Mouse (Mus musculus): ENCODE measurements around the gene Mybl2. TPM values are rescaled to one million over a fixed set of nuclear protein-coding genes. Genes with fewer than 3 reads are reported as not detected.
"Not testable (repeated sequence)": the region's sequence is repeated elsewhere in the genome, so short reads cannot be mapped to it uniquely, and the experiment has no call there.

Gene Mybl2
- polyA plus RNA-seq, 1 experiment from 2014 or later, result 57.5 TPM

DNA sequence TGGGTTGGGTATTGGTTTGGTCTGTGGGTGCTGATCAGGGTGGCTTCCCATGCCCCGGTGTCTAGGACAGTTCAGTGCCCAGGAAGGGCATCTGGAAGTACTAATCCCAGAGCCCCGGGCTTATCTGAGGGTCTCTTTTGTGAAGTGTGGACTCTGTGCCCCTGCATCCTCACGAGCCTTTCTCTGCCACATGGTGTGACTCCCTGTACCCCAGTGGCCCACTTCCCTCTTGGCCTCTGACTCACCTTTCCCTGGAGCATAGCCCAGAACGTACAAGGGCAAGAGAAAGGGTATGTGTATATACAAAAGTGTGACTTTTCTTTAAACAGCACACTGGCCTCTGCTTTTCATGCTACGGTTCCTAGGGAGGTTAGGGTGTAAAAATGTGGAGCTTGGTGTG is 1.2 kb downstream of the Mybl2 start:
- Histone ChIP-seq H3K4me1 (peaks cover 41% of the 10 kb centered on the region), H3K36me3 (peaks cover 16% of the 10 kb centered on the region), H3K9me3 (replicated peaks) (no peaks in the 10 kb centered on the region), H3K27ac (replicated peaks) (peak overlapping the region; percentile 91), H3K4me3 (peak overlapping the region; percentile 84), H3K27me3 (ENCODE audit: low read depth, poor library complexity, severe bottlenecking) (no peaks in the 10 kb centered on the region)
- WGBS, result 36% methylated on average over 5 of the region's 5 CpGs
- DNase-seq (ENCODE audit: low spot score), result peak; percentile 25

DNA sequence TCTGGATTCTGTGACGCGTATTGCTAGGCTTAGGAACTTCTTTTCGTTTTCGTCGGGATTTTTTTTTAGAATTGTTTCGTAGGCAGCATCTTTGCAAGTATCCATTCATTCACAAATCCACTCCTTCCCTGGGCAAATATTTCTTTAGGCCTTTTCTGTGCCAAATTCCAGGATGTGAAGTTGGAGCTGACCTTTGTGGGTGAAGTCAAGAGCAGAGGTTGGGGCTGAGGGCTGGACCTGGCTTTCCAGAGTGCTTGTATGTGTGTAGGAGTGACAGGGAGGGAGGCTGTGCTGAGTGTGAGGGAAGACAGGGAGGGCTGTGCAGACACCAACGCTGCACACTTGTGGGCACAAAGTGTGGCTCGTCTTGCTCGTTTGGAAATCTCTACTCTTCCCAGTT is 2.1 kb downstream of the Mybl2 start:
- 87% methylated on average over 9 of the region's 9 CpGs for WGBS
- Histone ChIP-seq H3K9me3 (replicated peaks) (no peaks in the 10 kb centered on the region), H3K4me1 (peaks cover 41% of the 10 kb centered on the region), H3K36me3 (peaks cover 25% of the 10 kb centered on the region), H3K27me3 (ENCODE audit: low read depth, poor library complexity, severe bottlenecking) (no peaks in the 10 kb centered on the region), H3K4me3 (0 out of 2 replicates have a peak overlapping the region, but pooled peaks have one; percentile 84), H3K27ac (replicated peaks) (no peak overlapping the region)
- DNase-seq (ENCODE audit: low spot score), result no peak

DNA sequence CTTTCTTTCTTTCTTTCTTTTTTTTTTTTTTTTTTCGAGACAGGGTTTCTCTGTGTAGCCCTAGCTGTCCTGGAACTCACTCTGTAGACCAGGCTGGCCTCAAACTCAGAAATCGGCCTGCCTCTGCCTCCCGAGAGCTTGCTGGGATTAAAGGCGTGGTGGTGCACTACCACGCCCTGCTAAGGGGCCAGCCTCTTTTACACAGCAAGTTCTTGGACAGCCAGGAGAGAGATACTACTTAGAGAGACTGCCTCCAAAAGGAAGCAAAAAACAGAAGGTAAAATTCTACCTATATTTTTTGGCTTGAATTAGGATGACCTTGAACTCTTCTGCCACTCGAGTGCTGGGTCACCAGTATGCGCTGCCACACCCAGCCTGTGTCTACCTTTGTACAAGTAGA is 4.5 kb downstream of the Mybl2 start:
- Histone ChIP-seq H3K36me3 (peaks cover 49% of the 10 kb centered on the region), H3K4me1 (peaks cover 35% of the 10 kb centered on the region)
- 91% methylated on average over 7 of the region's 7 CpGs for WGBS
- H3K27me3 ChIP-seq (ENCODE audit: low read depth, poor library complexity, severe bottlenecking); H3K9me3 ChIP-seq (replicated peaks); DNase-seq (ENCODE audit: low spot score); H3K4me3 ChIP-seq; H3K27ac ChIP-seq (replicated peaks): not testable (repeated sequence)

DNA sequence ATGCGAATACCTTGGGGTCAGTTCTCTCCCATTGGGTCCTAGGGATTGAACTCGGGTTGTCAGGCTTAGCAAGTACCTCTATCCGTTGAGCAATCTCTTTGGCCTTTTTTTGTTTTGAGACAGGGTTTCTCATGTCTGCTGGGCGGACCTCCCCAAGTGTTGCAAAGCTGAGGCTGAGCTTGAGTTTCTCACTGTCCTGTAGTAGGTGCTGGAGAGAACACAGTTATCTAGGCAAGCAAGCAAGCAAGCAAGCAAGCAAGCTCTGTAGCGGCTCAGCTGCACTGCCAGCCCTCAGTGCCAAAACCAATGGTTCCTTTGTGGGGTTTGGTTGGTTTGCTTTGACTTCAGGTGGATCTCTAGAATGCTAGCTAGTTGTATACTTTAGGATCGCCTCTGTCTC is 6.1 kb downstream of the Mybl2 start:
- H3K9me3 ChIP-seq (replicated peaks), result no peaks in the 10 kb centered on the region
- no peak overlapping the region for H3K4me3 ChIP-seq
- no peaks in the 10 kb centered on the region for H3K27me3 ChIP-seq (ENCODE audit: low read depth, poor library complexity, severe bottlenecking)
- WGBS, result 83% methylated on average over 6 of the region's 6 CpGs
- no peak for DNase-seq (ENCODE audit: low spot score)
- no peak overlapping the region for H3K27ac ChIP-seq (replicated peaks)
- peaks cover 65% of the 10 kb centered on the region for H3K36me3 ChIP-seq
- peaks cover 19% of the 10 kb centered on the region for H3K4me1 ChIP-seq

DNA sequence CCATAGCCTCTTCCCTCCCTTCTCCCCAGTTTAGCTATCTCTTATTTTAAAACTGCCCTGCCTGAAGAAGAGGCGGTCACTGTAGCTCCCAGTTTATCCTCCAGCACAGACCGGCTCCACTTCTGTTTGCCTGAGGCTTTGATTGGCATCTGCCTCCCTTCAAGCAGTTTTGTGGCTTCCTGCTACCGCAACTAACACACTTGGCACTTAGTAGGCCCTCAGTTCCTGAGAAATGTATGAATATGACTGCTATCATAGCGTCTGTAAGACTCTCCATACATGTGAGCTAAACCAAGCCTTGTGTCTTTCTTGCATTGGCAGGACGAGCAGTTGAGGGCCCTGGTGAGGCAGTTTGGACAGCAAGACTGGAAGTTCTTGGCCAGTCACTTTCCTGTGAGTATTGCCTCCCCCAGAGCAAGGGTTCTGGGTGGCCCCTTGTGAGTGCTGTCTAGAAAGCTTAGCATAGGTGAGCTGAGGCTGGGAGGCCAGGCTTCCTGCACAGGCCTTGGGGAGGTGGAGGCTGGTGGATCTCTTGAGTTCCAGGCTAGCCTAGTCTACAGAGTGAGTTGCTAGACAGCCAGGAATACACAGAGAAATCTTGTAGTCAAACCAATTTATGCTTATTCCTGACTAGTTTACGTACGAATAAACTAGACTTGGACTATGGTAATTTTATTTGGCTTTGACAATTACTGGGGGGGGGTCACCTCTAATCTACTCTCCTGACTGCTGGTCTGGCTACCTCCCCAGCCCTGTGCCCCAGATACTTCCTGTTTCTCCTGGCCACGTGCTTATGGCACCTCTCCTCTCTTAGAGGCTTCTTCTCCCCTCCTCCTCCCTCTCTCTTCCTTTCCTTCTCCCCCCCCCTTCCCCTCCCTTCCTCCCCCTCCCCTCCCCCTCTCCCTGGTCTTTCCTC is 7.0 kb downstream of the Mybl2 start:
- Histone ChIP-seq H3K27me3 (ENCODE audit: low read depth, poor library complexity, severe bottlenecking) (no peaks in the 10 kb centered on the region), H3K36me3 (peaks cover 74% of the 10 kb centered on the region), H3K27ac (replicated peaks) (no peak overlapping the region), H3K4me1 (peaks cover 11% of the 10 kb centered on the region), H3K9me3 (replicated peaks) (no peaks in the 10 kb centered on the region), H3K4me3 (no peak overlapping the region)
- 81% methylated on average over 8 of the region's 8 CpGs for WGBS
- no peak for DNase-seq (ENCODE audit: low spot score)

DNA sequence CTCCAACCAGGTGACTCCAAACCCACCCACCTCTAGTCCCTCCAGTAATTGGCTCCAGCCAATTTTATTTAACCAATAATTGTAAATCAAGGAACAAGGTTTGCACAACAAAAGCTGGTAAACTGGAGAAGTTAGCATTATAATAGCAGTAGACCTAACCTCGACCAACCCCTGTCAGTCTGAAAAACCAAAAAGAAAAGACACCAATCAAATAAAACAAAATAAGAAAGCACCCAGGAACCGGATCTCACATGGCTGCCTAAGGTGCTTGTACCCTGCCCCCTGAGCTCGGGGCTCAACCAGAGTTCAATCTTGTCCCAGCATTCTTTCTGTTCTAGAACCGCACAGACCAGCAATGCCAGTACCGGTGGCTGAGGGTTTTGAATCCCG is 7.6 kb downstream of the Mybl2 start:
- Histone ChIP-seq H3K4me1 (0 out of 2 replicates have a peak, but pooled peaks cover 4% of the 10 kb centered on the region), H3K9me3 (replicated peaks) (no peaks in the 10 kb centered on the region), H3K27me3 (ENCODE audit: low read depth, poor library complexity, severe bottlenecking) (no peaks in the 10 kb centered on the region), H3K27ac (replicated peaks) (no peak overlapping the region), H3K4me3 (no peak overlapping the region), H3K36me3 (peaks cover 78% of the 10 kb centered on the region)
- DNase-seq (ENCODE audit: low spot score), result no peak
- 79% methylated on average over 6 of the region's 6 CpGs for WGBS

DNA sequence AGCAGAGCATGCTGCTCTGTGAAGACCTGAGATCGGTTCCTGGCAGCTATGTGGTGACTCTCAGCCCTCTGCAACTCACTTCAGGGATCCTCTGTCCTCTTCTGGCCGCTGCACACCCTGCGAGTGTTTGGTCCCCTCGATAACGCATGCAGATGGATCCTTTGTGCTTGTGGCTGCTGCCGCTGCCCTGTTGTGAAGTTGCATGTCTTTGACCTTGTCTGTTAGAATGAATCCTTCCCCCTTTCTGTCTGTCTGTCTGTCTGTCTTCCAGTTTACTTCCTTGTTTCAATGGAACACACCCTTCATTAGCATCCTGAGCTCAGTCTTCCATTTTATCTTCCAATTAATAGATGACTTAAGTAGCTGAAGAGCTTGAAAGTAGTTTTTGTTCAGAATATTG is 11.8 kb downstream of the Mybl2 start:
- Histone ChIP-seq H3K9me3 (replicated peaks) (no peaks in the 10 kb centered on the region), H3K4me3 (no peak overlapping the region), H3K27ac (replicated peaks) (no peak overlapping the region), H3K36me3 (peaks cover 97% of the 10 kb centered on the region), H3K27me3 (ENCODE audit: low read depth, poor library complexity, severe bottlenecking) (no peaks in the 10 kb centered on the region), H3K4me1 (no peaks in the 10 kb centered on the region)
- 89% methylated on average over 6 of the region's 6 CpGs for WGBS
- DNase-seq (ENCODE audit: low spot score), result no peak

DNA sequence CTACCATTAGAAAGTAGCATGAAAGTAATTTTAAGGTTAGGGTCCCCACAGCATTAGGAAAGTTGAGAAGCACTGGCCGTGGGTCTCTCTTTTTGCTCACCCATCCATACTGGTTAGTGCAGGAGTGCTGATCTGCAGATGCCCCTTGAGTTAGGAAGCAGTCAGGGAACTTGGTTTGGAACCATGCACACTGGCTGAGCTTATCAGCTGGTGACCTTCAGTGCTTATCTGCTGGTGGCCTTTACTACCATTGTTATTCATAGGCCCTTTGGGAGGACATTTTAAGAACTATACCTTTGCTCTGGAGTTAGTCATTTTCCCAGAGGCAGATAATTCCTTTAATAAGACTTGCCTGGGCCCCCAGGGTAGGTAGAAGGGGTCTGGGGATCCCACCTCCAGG is 12.7 kb downstream of the Mybl2 start:
- 95% methylated on average over 1 of the region's 1 CpGs for WGBS

DNA sequence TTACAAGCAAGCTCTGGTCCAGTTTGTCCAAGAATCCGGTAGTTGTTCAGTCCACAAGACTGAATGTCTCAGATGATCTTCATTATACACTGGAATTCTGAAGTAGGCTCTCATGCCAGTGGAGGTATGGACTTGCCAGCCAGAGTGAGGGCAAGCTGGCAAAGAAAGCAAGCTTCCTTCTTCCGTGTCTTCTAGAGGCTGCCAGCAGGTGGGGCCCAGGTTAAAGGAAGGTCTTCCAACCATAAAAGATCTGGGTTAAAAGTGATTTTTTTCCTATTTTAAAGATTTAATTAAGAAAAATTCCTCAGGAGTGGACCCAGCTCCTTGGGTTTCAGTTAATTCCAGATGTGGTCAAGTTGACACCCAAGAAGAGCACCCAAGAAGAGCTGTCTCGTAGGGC is 15.7 kb downstream of the Mybl2 start:
- H3K27ac ChIP-seq (replicated peaks), result no peak overlapping the region
- peaks cover 95% of the 10 kb centered on the region for H3K36me3 ChIP-seq
- DNase-seq (ENCODE audit: low spot score), result no peak
- peaks cover 7% of the 10 kb centered on the region for H3K4me1 ChIP-seq
- no peaks in the 10 kb centered on the region for H3K27me3 ChIP-seq (ENCODE audit: low read depth, poor library complexity, severe bottlenecking)
- no peaks in the 10 kb centered on the region for H3K9me3 ChIP-seq (replicated peaks)
- 91% methylated on average over 3 of the region's 3 CpGs for WGBS
- no peak overlapping the region for H3K4me3 ChIP-seq

More for the DNA sequence above, 12.7 kb downstream of the Mybl2 start:
- Histone ChIP-seq H3K27ac (replicated peaks) (no peak overlapping the region), H3K27me3 (ENCODE audit: low read depth, poor library complexity, severe bottlenecking) (no peaks in the 10 kb centered on the region), H3K9me3 (replicated peaks) (no peaks in the 10 kb centered on the region), H3K36me3 (peaks cover 97% of the 10 kb centered on the region), H3K4me1 (no peaks in the 10 kb centered on the region), H3K4me3 (no peak overlapping the region)
- no peak for DNase-seq (ENCODE audit: low spot score)

DNA sequence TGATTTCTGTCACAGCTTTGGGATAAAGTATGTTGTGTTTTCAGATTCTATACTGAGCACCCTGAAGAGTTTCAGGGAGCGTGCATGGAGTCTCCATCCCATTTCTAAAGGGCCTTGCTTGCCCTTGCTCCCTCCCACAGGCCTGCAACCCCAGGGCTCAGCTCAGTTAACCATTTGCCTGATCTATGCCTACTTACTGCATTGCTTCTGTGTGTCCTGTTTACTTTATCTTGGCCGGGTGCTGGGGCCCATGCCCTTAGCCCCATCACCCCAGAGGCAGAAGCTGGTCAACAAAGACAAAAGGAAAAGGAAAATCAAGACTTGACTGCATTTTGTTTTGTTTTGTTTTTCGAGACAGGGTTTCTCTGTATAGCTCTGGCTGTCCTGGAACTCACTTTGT is 17.1 kb downstream of the Mybl2 start:
- peaks cover 95% of the 10 kb centered on the region for H3K36me3 ChIP-seq
- no peak overlapping the region for H3K4me3 ChIP-seq
- WGBS, result 89% methylated on average over 3 of the region's 3 CpGs
- H3K4me1 ChIP-seq, result peaks cover 7% of the 10 kb centered on the region
- H3K27me3 ChIP-seq (ENCODE audit: low read depth, poor library complexity, severe bottlenecking), result no peaks in the 10 kb centered on the region
- DNase-seq (ENCODE audit: low spot score), result no peak
- H3K9me3 ChIP-seq (replicated peaks), result no peaks in the 10 kb centered on the region
- H3K27ac ChIP-seq (replicated peaks), result no peak overlapping the region

DNA sequence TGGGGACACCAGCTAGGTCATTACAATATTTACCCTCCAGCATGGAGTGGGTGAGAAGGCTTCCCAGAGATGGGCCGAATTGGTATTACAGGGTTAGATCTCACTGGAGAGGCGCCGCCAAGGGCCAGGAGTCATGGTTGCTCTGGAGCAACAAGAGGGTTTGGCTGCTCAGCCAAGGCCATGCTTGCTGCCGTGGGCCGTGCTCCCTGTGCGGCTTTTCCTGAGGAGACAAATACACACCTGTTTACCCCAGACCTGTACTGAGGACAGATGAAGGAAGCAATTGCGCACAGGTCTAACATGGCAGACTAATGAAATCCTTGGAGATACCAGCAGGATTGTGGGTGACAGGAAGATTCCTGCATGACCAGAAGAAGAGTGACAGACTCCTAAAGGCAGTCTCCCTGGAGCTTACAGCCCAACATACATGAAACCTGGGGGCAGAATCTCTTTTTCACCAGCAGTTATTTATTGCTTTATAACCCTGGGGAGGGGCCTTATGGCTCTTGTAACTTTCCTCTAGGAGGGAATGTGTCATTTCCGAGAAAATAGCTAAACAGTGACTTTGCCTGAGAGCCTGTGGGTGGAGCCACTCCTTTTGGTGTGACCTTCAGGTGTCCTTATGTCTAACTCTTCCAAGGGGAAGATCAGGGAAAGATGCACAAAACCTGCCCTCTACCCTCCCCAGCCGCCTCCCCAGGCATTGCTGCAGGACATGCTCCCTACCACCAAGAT is 18.7 kb downstream of the Mybl2 start:
- Histone ChIP-seq H3K27me3 (ENCODE audit: low read depth, poor library complexity, severe bottlenecking) (no peaks in the 10 kb centered on the region), H3K27ac (replicated peaks) (no peak overlapping the region), H3K36me3 (peaks cover 95% of the 10 kb centered on the region), H3K4me3 (no peak overlapping the region), H3K9me3 (replicated peaks) (no peaks in the 10 kb centered on the region), H3K4me1 (peaks cover 7% of the 10 kb centered on the region)
- no peak for DNase-seq (ENCODE audit: low spot score)
- WGBS, result 95% methylated on average over 9 of the region's 9 CpGs

DNA sequence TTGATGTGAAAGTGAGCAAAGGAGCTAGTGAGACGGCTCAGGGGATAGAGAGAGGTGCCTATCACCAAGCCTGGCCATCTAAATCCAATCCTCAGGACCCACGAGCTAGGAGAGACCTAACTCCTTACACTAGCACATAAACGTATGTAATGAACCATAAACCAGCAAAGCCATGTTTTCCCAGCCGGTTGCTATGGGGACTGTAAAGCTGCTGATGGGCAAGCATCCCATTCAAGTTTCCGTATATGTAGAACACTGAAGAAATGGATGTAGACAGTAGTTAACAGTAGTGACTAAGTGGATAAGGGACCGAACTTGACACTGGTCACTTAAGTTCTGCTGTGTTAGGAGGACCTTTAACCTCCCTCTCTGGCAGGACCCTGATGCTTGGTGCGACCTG is 19.5 kb downstream of the Mybl2 start:
- peaks cover 7% of the 10 kb centered on the region for H3K4me1 ChIP-seq
- no peak overlapping the region for H3K4me3 ChIP-seq
- no peak for DNase-seq (ENCODE audit: low spot score)
- H3K27me3 ChIP-seq (ENCODE audit: low read depth, poor library complexity, severe bottlenecking), result no peaks in the 10 kb centered on the region
- peaks cover 96% of the 10 kb centered on the region for H3K36me3 ChIP-seq
- no peak overlapping the region for H3K27ac ChIP-seq (replicated peaks)
- WGBS, result 91% methylated on average over 7 of the region's 7 CpGs
- no peaks in the 10 kb centered on the region for H3K9me3 ChIP-seq (replicated peaks)

DNA sequence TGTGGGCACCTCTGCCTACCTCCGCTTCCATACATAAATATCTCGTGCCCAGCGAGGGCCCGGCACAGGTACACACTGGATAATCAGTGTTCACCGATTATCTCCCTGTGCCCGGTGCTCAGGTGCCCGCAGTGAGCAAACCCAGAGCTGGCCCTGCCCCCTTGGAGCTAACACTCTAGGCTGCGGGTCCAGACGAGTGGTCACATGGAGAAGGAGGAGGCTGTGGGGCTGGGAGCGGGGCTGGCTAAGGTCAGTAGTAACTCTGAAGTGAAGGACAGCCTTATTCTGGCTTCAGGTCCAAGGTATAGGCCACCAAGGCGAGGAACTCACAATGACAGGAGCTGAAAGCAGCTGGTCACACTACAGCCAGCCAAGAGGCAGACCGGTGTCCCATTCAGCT is 20.3 kb downstream of the Mybl2 start:
- H3K27ac ChIP-seq (replicated peaks), result no peak overlapping the region
- H3K4me1 ChIP-seq, result peaks cover 7% of the 10 kb centered on the region
- no peak overlapping the region for H3K4me3 ChIP-seq
- H3K9me3 ChIP-seq (replicated peaks), result no peaks in the 10 kb centered on the region
- no peaks in the 10 kb centered on the region for H3K27me3 ChIP-seq (ENCODE audit: low read depth, poor library complexity, severe bottlenecking)
- DNase-seq (ENCODE audit: low spot score), result no peak
- WGBS, result 93% methylated on average over 12 of the region's 12 CpGs
- peaks cover 97% of the 10 kb centered on the region for H3K36me3 ChIP-seq
